ENCODE assay signal across 7 mouse cellular contexts in the genomic region with DNA sequence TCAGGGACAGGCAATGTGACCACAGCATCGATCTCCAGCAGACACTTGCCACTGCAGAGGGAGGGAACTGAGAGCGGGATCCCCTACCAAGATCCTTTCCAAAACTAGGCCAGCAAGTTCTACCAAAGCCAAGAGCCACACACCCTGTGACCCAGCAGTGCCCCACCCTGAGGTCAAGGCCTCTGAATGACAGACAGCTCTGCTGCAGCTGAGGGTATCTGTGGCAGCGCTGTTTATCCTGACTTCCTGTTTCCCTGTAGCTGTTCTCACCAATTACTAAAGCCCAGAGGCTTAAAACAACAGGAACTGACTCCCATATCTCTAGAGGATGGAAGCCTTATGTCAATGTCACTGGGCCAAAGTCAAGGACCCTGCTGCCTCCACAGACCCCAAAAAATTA. TPM values are rescaled to one million over a fixed set of nuclear protein-coding genes. Genes with fewer than 3 reads are reported as not detected.
DNase-seq lines count a peak whose midpoint lies in the region; ATAC-seq and TF ChIP-seq lines count a peak whose summit lies in the region.

No protein-coding gene starts in this region.

- H3K36me3 ChIP-seq in embryonic facial prominence, embryonic 14.5 days (ENCODE audit: control insufficient read depth, insufficient read depth, low read length), result no peaks in the 10 kb centered on the region
- H3K36me3 ChIP-seq in lung, postnatal 0 days (ENCODE audit: insufficient read depth, low read length), result no peaks in the 10 kb centered on the region

- TF ChIP-seq EP300 in lung, postnatal 0 days (IDR thresholded peaks at IDR 0.05), result no peak

- WGBS in embryonic facial prominence, embryonic 14.5 days, result 18% methylated on average over 3 of the region's 3 CpGs
- WGBS in lung, postnatal 0 days, result 26% methylated on average over 3 of the region's 3 CpGs

- TF ChIP-seq CTCF in lung, postnatal 0 days (IDR thresholded peaks at IDR 0.05), result no peak

- H3K27ac ChIP-seq in embryonic facial prominence, embryonic 14.5 days (replicated peaks; ENCODE audit: low read depth, low read length), result peak overlapping the region; percentile 68
- no peak overlapping the region for H3K27ac ChIP-seq in lung, postnatal 0 days (ENCODE audit: low read length)

- no peak for ATAC-seq in embryonic facial prominence, embryonic 14.5 days (ENCODE audit: low read depth)
- peak; percentile 67 for ATAC-seq in lung, postnatal 0 days

- peak; percentile 24 for DNase-seq in urinary bladder, postnatal 14 days (ENCODE audit: low spot score)
- DNase-seq in urinary bladder, postnatal 10 days (ENCODE audit: low spot score), result no peak
- DNase-seq in embryonic facial prominence, embryonic 14.5 days (ENCODE audit: low spot score), result no peak
- DNase-seq in lung, postnatal 0 days (ENCODE audit: low spot score), result peak; percentile 67
- no peak for DNase-seq in ovary, postnatal 10 days (ENCODE audit: low spot score)
- no peak for DNase-seq in layer of hippocampus, postnatal 25 days (ENCODE audit: extremely low spot score in 1 of 2, low spot score in 1 of 2)
- DNase-seq in kidney, postnatal 10 days, result no peak

- H3K4me1 ChIP-seq in embryonic facial prominence, embryonic 14.5 days (ENCODE audit: control insufficient read depth, insufficient read depth, low read length), result peaks cover 35% of the 10 kb centered on the region
- 0 out of 2 replicates have a peak, but pooled peaks cover 8% of the 10 kb centered on the region for H3K4me1 ChIP-seq in lung, postnatal 0 days (ENCODE audit: insufficient read depth, low read depth, low read length)

- no peaks in the 10 kb centered on the region for H3K9me3 ChIP-seq in embryonic facial prominence, embryonic 14.5 days (ENCODE audit: control insufficient read depth, low read length)
- no peaks in the 10 kb centered on the region for H3K9me3 ChIP-seq in lung, postnatal 0 days (ENCODE audit: low read length)

- 0 out of 2 replicates have a peak overlapping the region, but pooled peaks have one; percentile 26 for H3K9ac ChIP-seq in embryonic facial prominence, embryonic 14.5 days (ENCODE audit: low read depth, low read length)
- H3K9ac ChIP-seq in lung, postnatal 0 days (replicated peaks; ENCODE audit: low read depth), result no peak overlapping the region

- H3K4me2 ChIP-seq in embryonic facial prominence, embryonic 14.5 days (ENCODE audit: low read depth, low read length), result 0 out of 2 replicates have a peak overlapping the region, but pooled peaks have one; percentile 20
- H3K4me2 ChIP-seq in lung, postnatal 0 days (replicated peaks; ENCODE audit: low read depth, low read length), result no peak overlapping the region

- H3K27me3 ChIP-seq in embryonic facial prominence, embryonic 14.5 days (replicated peaks; ENCODE audit: control insufficient read depth, insufficient read depth, low read length), result no peaks in the 10 kb centered on the region
- no peaks in the 10 kb centered on the region for H3K27me3 ChIP-seq in lung, postnatal 0 days (replicated peaks; ENCODE audit: insufficient read depth, low read length)

- no peak overlapping the region for H3K4me3 ChIP-seq in embryonic facial prominence, embryonic 14.5 days (ENCODE audit: low read depth, low read length)
- no peak overlapping the region for H3K4me3 ChIP-seq in lung, postnatal 0 days (ENCODE audit: low read depth, low read length)

RNA-seq across cellular contexts. Expression of gene Sema4d, which starts 37.0 kb away (rescaled TPM):
- 11.1 and 11.7 TPM in 2 replicates for polyA plus RNA-seq in embryonic facial prominence, embryonic 14.5 days (2014; fragmentation: Nextera tagmentation; extraction: Ambion mirVana)
- polyA plus RNA-seq in lung, postnatal 0 days (2015; fragmentation: Nextera tagmentation; extraction: Ambion mirVana), result 4.9 and 5.7 TPM in 2 replicates
- total RNA-seq in layer of hippocampus, postnatal 25 days (2021), result 100 to 1,000 TPM; 127 to 132 TPM

Comparison
In these comparisons a context has a peak if more than half of its experiments do, and no peak if none do; other contexts are left out.
1. DNase-seq: peak in urinary bladder, postnatal 14 days (single experiment) and lung, postnatal 0 days (single experiment); none in urinary bladder, postnatal 10 days (single experiment), embryonic facial prominence, embryonic 14.5 days (single experiment), ovary, postnatal 10 days (single experiment), layer of hippocampus, postnatal 25 days (0 of 2) and kidney, postnatal 10 days (single experiment).